Mouse (Mus musculus): ENCODE data around the gene Plxdc1. TPM values are rescaled to one million over a fixed set of nuclear protein-coding genes. Genes with fewer than 3 reads are reported as not detected.

The Plxdc1 gene
- total RNA-seq, 2 experiments from 2014 or later, result 6.3 to 13.7 TPM

DNA sequence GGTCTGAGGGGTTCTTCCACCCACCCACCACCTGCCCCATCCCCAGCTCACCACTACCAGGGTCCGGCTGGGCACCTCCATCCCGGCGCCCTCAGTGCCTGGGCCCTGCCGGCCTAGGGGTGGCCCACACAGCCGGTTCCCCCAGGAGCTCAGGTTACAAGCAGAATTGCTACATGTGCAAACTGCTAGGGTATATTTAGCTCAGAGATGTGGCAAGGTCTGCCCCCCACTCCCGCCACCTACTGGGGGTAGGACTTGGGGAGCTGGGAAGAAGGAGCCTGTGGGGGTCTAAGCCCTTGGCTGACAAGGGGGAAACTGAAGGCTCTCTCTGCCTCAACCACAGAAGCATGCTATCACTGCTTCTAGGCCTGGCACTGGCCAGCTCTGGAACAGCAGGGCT, 32.0 kb upstream of the Plxdc1 start:
- ATAC-seq (ENCODE audit: poor library complexity, severe bottlenecking), result no peak

GRCm38 (mm10) chr11:98016824-98017223, 30.6 kb upstream of the Plxdc1 start:
- no peak for ATAC-seq (ENCODE audit: poor library complexity, severe bottlenecking)

DNA sequence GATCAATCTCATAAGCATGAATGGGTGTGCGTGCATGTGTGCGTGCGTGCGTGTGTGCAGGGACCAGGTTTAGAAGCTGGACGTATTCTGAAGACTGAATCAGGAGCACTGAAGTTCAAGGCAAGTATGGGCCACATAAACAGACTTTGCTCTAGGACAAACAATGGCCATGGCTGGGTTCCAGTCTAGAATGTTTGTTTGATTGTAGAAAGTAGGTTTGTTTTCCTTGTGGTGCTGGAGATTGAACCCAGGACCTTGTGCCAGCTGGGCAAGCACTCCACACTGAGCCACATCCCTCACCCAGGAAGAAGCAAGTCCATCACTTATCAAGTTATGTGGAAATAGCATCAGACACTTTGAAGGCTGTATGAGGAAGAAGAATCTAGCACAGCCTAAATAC, 29.9 kb upstream of the Plxdc1 start:
- ATAC-seq (ENCODE audit: poor library complexity, severe bottlenecking), result no peak

GRCm38 (mm10) chr11:98012831-98013230, 26.6 kb upstream of the Plxdc1 start:
- ATAC-seq (ENCODE audit: poor library complexity, severe bottlenecking), result no peak

- no peak for ATAC-seq (ENCODE audit: poor library complexity, severe bottlenecking)
These were observed 25.5 kb upstream of the Plxdc1 start for GRCm38 (mm10) chr11:98011716-98012115.

- peak; percentile 87 for ATAC-seq (ENCODE audit: poor library complexity, severe bottlenecking)
These were observed 21.8 kb upstream of the Plxdc1 start for GRCm38 (mm10) chr11:98008087-98008486.

DNA sequence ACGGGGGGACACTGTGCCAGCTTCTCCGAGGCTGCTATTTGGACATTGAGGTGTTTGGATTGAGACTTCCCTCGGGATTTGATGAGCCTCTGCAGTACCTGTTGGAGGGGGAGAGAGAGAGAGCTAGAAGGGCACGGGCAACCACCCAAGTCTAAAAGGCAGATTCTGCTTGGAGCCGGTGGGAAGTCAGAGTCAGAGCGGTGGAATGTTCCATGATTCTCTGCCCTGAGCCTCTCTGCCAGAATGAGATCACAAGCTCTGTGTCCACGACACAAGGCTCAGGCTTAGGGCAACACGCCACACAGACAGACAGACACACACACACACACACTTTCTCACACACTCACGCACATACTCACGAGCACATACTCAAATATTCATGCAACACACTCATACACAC, 19.4 kb upstream of the Plxdc1 start:
- ATAC-seq (ENCODE audit: poor library complexity, severe bottlenecking), result no peak

DNA sequence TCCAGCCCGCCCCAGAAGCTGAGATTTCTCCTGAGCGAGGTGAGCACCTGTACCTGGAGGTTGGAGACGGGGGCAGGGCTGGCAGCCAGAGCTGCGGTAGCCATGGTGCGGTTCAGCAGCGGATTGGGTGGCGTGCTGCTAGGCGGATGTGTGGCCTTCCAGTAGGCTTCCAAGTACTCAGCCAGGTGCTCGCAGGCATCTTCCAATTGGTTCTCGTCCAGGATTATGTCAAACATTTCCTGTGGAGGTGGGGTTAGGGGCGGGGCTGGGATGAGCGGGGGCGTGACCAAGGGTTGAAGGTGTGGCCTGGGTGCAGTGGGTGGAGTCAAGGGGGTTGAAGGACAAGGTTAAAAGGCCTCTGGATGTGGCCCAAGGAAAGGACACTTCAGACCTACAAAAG, 18.8 kb upstream of the Plxdc1 start:
- ATAC-seq (ENCODE audit: poor library complexity, severe bottlenecking), result no peak

DNA sequence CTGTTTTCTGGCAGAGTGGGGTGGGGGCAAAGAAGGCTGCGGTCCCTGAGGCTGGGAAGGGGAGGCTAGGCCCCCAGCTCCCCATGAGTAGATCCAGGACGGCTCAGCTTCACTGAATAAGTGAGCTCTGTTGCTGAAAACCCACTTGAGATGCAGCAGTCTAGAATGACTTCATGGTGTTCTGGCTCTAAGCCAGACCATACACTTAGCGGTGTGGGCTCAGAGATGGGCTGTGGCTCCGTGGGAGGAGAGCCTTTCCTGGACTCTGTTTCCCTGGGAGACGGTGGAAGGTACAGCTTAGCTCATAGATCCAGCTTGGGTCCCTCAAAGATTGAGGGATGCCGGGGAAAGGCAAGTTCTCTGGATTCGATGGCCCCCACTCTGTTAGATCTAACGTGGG, 17.9 kb upstream of the Plxdc1 start:
- no peak for ATAC-seq (ENCODE audit: poor library complexity, severe bottlenecking)

GRCm38 (mm10) chr11:98003171-98003671, 17.0 kb upstream of the Plxdc1 start:
- ATAC-seq (ENCODE audit: poor library complexity, severe bottlenecking), result no peak

- ATAC-seq (ENCODE audit: poor library complexity, severe bottlenecking), result peak; percentile 48
These were observed 16.4 kb upstream of the Plxdc1 start for GRCm38 (mm10) chr11:98002627-98003026.

DNA sequence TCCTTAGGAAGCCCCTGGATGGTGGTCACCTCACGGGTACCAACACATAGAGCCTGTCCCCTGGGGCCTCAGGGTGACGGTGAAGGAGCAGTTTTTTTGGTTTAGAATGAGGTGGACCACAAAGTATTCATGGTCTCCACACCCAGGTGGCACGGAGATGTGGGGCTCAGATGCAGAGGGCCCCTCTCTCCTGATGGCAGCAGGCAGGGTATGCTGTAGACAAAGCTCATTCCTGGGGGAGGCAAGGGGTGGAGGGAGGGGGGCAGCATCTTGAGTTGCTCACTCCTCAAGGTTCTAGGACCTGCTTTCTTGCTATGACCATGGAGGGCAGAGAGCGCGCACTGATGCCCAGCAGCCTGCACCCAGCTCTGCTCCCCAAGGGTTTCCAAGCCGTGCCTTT, 15.7 kb upstream of the Plxdc1 start:
- no peak for ATAC-seq (ENCODE audit: poor library complexity, severe bottlenecking)

GRCm38 (mm10) chr11:98001351-98001824, 15.1 kb upstream of the Plxdc1 start:
- no peak for ATAC-seq (ENCODE audit: poor library complexity, severe bottlenecking)

GRCm38 (mm10) chr11:98000378-98001140, 14.3 kb upstream of the Plxdc1 start:
- no peak for ATAC-seq (ENCODE audit: poor library complexity, severe bottlenecking)

GRCm38 (mm10) chr11:97999748-98000147, 13.5 kb upstream of the Plxdc1 start:
- ATAC-seq (ENCODE audit: poor library complexity, severe bottlenecking), result no peak

DNA sequence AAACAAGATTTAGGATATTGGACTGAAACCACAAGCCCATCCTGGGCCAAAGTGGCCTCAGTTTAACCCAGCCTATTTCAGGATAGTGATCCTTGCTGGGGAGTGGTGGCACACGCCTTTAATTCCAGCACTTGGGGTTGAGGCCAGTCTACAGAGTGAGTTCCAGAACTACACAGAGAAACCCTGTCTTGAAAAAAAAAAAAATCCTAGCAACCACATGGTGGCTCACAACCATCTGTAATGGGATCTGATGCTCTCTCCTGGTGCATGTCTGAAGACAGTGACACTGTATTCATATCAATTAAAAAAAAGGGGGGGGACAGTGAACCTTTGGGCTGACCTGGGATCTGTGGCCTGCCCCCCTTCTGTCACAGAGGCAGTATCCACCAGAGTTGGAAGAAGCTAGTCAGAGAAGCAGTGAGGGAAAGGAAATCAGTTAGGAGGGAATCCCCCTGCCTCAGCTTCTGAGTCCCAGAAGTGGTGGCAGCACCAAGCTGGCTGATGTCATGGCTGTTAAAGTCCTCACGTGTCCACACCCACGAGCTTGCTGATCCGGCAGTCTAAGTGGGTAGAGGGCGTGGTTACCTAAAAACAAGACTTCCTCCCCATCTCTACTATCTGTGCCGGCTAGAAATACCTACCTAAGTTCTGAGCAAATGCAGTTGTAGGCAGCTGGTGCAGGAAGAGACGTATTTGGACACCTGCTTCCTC, 12.8 kb upstream of the Plxdc1 start:
- ATAC-seq (ENCODE audit: poor library complexity, severe bottlenecking), result no peak

- ATAC-seq (ENCODE audit: poor library complexity, severe bottlenecking), result no peak
These were observed 12.0 kb upstream of the Plxdc1 start for GRCm38 (mm10) chr11:97998074-97998793.

DNA sequence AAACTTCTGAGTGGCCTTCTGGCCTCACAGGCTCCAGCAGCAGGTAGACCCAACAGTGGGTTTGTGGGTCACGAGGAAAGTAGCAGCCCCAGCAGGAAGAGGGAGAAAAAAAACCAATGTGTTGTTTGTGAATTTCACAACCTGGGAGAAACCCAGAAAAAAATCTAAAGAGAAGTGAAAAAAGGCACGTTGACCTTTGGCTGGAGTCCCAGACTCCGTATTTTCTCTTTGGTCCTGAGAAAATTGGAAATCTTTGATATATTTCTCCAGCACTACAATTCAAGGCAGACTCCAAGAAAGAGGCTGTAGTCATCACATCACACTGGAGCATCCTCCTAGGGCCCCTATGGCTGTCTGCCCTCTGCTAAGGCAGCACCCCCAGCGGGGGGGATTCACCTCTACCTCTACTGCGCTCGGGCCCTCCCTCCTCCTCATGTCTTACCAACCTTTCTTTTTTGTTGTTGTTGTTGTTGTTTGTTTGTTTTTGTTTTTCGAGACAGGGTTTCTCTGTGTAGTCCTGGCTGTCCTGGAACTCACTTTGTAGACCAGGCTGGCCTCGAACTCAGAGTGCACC, 11.2 kb upstream of the Plxdc1 start:
- no peak for ATAC-seq (ENCODE audit: poor library complexity, severe bottlenecking)

DNA sequence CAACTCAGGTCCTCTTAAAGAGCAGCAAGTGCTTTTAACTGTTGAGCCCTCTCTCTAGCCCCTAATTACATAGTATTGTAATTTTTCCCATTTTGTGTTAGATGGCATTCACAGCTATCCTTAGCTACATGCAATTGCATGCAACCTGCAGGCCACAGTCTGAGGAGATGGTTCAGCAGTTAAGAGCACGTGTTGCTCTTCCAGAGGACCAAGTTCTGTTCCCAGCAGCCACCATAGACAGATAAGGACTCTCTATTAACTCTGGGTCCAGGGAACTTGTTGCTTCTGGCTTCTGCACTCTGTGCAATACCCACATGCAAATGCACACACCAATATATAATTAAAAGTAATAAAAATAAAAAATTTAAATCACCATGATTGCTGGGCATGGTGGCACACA, 10.4 kb upstream of the Plxdc1 start:
- ATAC-seq (ENCODE audit: poor library complexity, severe bottlenecking), result no peak

- peak; percentile 58 for ATAC-seq (ENCODE audit: poor library complexity, severe bottlenecking)
These were observed 9.5 kb upstream of the Plxdc1 start, which contains the start of gene Arl5c for GRCm38 (mm10) chr11:97995564-97996288. TSS of gene Arl5c (minus strand) at chr11:97996181.
